Mouse (Mus musculus): ENCODE measurements around the gene Pip4k2a.
"Not testable (repeated sequence)": the region's sequence is repeated elsewhere in the genome, so short reads cannot be mapped to it uniquely, and the experiment has no call there.

Gene Pip4k2a

DNA sequence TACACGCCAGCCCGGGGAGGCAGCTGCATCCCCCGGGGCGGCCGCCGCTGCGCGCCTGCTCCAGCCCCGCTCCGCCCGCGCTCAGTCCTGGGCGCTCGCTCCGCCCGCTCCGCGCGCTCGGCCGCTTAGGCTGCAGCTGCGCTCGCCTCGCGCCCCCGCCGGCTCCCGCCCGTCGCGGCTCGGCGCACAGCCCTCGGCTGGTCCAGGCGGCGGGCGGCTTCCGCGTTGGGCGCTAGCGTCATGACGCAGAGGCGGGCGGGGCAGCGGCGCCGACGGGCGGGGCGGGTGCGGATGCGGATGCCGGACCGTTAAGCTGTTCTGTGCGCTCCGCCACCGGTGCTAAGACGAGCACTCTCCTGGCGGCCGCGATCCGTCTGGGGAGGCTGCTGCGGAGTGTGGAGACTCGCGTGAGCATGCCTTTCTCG is at the start of gene Pip4k2a, which contains the start of gene 4930426L09Rik:
TSS of gene Pip4k2a (minus strand) at position 73 of the 425 bp plus-strand sequence.
TSS of gene 4930426L09Rik (plus strand) at position 290 of the 425 bp plus-strand sequence.
- DNase-seq (ENCODE audit: low read depth, low spot score): peak; percentile 70

DNA sequence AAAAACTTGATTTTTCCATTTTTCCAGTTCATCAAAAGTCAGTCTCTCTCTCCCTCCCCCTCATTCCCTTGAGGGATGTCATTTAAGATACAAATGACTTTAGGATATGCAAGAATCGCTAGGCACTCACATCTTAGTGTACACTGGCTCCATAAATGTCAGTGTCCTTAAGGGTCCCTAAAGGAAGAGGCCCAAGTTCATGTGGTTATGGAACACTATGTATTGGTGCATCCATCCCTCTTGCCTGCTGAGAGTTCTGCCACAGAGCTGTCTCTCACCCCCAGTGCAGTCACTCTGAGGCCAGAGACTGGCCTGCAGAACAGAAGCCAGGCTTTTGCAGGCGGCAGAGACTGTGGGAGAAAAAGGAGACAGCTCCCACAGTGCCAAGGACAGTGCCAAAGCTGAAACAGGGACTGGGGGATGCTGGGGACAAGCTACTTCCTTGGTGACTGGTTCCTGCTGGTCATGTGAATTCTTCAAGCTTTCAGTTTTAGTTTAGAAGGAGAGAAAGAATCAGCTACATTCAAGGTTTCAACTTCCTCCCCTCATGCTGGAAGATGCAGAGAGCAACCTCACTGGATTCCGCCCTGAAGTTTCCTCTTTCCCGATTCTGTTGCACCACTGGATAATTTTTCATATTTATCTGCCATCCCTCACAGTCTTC is 40.1 kb upstream of the Pip4k2a start:
- DNase-seq (ENCODE audit: low read depth, low spot score): no peak

DNA sequence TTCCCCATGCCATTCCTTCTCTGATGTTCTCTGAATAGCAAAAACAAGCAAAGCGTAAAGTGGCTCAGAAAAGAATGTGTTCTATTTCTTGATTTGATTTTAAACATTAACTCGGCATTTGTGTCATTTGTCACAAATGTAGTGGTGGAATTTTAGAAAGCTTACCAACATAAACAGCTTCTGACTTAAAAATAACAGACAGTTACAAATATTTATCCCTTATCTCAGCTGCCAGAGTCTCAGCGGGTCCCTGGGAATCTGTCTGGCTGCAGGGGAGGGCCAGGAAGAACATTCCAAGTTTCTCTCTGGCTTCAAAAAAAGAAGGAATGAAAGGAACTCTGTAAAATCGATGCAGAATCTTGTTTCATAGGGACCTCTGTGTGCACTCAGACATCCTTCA is 39.5 kb upstream of the Pip4k2a start:
- no peak for DNase-seq (ENCODE audit: low read depth, low spot score)

DNA sequence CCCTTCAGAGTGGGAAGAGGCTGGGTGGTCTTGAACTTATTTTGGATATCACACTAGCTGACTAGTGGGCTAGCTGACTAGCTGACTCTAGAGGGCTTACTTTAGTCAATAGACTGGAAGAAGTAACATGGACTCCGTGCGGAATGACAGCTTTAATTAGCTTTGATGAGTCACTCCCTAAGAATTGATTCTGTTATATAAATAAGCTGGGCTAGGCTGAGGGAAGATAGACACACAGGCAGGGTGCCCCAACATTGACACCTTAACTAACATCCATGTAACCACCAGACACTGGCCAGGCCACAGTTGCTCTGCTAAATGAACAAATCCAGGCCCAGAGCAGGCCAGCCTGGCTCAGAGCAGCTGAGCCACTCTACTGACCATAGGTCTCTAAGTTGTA is 26.9 kb upstream of the Pip4k2a start:
- no peak for DNase-seq (ENCODE audit: low read depth, low spot score)

DNA sequence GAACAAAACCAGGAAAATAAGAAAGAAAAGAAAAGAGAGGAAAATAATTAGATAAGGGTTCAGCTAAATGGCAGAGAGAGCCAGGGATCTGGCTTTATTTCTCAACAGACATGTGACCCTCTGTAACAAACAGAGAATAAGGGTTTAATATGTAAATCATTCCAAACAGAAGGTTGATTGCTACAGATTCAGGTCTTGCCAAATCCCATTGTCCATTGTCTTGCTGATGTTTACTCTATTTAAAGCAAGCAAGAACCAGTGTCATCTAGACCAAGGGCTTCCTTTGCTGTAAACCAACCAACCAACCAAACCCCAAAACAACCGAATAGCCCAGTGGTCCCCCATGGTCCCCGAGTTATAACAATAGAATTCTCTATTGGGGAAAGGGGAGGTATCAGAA is 20.1 kb upstream of the Pip4k2a start:
- peak; percentile 72 for DNase-seq (ENCODE audit: low read depth, low spot score)

DNA sequence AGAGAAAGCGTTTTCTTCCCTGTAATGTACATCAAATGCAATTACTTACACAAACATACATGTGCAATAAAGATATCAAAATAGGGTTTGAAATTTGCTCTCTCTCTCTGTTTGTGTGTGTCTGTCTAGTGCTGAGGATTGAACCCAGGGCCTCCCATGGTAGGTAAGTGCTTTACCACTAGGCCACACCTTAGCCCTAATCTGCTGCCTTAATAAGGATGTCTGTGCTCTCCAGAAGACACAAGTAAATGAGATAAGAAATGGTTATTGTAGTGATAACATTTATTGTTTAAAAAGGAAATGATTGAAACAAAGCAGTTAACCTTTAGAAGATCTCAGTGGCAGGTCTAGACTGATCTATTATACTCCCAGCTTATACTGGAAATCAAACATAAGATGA is 18.9 kb upstream of the Pip4k2a start:
- DNase-seq (ENCODE audit: low read depth, low spot score): no peak

DNA sequence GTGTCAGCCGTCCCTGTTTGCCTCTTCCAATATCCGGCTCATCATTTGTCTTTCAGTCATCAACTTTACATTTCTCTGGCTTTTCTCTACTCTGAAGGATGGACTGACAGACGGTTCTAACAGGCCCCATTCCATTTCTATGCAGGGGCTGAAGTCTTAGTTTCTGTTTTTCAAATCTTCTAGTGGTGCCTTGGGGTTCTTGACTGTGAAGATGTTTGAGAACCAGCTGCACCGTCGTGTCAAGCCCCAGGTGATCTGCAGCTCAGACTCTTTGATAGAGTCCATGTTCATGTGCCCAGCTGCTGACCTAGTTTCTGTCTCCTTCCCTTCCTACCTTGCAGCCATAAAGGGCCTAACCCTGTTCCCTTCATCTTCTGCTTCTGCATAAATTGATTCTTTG is 18.4 kb upstream of the Pip4k2a start:
- DNase-seq (ENCODE audit: low read depth, low spot score): no peak

DNA sequence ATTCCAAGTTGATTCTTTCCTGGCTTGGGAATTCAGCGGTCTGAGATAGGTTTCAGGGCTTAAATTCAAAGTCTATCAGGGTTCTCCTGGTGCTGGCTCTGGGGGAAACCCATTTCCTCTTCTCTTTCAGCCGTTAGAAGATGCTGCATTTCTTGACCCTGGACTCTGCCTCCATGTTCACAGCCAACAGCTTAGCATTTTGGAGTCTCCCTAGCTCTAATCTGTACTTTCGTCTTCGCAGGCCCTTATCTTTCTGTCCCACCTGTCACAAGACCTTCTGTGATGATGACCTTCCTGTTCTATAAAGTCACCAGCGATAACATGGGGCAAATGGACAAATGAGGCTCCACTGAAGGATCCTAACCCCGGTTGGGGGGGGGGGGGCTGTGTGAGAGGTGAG is 13.5 kb upstream of the Pip4k2a start:
- DNase-seq (ENCODE audit: low read depth, low spot score): no peak

DNA sequence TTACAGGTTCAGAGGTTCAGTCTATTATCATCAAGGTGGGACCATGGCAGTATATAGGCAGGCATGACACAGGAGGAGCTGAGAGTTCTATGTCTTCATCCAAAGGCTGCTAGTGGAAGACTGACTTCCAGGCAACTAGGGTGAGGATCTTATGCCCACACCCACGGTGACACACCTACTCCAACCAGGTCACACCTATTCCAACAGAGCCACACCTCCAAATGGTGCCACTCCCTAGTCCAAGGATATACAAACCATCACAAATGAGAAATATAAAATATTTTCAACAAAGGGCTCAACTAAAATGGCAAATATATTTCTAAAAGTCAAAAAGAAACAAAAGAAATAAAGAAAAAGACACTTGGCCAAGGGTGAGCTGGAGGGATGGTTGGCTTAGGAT is 12.6 kb upstream of the Pip4k2a start:
- DNase-seq (ENCODE audit: low read depth, low spot score): not testable (repeated sequence)

DNA sequence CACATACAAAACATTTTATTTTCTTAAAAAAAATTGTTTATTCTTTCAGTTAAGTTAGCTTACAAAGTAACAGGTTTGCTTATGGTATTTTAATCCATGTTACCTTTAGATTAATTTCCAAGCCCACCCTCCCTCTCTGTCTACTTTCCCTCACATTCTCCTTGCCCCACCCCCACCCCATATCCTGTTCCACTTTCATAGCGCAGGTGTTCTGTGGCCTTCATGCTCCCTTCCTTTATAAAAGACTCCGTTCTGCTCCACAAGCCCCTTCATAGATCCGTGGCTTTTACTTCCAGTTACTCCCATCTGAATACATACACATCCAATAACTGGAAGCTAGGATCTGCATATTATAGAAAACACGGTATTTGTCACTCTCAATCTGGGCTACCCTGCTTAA is 9.7 kb upstream of the Pip4k2a start:
- DNase-seq (ENCODE audit: low read depth, low spot score): no peak

DNA sequence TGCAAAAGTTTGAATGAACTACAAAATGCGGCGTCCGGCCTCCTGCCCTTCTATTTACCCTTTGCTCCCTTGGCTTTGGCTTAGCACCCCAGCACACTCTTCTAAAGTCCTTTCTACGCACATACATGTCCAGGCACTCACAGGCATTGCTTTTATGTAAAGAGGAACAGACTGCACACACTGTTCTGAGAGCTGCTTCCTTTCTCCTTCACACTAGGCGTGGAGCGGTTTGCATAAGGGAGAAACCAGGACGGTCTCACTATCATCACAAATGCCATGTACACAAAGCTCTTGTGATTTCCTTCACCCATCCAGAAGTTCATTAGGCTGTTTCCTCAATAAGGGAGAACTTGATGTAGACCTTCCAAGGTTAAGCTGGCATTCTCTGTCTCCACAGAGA is 8.2 kb upstream of the Pip4k2a start:
- no peak for DNase-seq (ENCODE audit: low read depth, low spot score)

DNA sequence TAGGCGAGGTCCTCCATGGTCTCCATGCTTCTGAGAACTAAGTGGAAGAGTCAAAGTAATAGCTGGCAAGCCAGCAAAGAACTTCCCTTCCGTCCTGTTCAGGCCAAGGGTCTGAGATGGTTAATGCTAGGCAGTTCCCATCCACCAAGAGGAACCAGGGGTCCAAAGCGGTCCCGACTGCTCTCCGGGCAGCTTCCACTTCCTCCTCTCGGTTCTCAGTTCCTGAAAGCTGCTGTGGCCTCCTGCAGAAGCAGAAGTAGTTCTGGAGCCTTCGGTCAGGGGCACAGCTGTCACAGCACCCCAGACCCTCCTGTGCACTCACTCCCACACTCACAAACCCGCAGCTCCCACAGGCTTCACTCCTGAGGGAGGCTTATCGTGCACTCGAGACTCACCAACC is 6.9 kb upstream of the Pip4k2a start:
- DNase-seq (ENCODE audit: low read depth, low spot score): no peak

DNA sequence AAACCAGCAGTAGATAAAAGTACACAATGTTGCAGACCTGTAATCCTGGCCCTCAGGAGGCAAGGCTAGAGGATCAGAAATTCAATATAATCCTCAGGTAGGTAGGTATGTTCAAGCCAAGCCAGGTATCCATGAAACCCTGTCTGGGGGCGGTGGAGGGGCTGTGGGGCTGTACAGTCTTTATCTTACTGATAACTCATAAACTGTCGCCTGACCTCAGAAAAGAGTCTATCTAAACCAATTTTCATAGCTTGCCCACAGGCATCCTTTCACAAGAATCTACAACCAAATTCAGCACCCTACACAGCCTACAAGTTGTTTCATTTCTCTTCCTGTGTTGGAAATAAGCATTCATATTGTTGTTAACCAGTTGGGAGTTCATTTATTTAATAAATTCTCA is 1.5 kb upstream of the Pip4k2a start:
- DNase-seq (ENCODE audit: low read depth, low spot score): no peak

DNA sequence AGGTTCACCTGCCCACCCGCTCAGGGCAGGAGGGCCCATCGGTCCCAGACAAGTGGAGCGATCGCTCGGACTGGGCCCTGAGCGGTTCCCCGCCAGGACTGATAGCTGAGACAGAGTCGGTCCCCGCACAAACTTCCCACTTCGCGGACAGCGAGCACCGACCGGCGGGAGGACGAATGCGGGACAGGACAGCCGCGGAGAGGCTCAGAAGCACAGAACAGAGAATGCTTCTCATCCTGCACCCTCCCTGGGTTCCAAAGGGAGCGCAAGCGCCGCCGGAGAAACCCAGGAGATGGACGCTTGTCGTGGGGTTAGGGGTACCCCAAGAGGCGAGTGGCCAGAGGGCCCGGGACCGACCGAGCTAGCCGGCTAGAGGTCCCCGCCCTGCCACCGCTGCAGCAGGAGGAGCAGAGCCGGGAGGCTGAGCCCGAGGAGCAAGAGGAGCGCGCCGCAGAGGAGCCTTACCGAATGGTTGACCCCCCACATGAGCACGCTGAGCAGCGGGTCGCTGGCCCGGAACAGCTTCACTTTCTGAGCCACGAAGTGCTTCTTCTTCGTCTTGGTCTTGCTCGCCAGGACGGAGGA is 447 bp downstream of the Pip4k2a start:
- peak; percentile 25 for DNase-seq (ENCODE audit: low read depth, low spot score)

DNA sequence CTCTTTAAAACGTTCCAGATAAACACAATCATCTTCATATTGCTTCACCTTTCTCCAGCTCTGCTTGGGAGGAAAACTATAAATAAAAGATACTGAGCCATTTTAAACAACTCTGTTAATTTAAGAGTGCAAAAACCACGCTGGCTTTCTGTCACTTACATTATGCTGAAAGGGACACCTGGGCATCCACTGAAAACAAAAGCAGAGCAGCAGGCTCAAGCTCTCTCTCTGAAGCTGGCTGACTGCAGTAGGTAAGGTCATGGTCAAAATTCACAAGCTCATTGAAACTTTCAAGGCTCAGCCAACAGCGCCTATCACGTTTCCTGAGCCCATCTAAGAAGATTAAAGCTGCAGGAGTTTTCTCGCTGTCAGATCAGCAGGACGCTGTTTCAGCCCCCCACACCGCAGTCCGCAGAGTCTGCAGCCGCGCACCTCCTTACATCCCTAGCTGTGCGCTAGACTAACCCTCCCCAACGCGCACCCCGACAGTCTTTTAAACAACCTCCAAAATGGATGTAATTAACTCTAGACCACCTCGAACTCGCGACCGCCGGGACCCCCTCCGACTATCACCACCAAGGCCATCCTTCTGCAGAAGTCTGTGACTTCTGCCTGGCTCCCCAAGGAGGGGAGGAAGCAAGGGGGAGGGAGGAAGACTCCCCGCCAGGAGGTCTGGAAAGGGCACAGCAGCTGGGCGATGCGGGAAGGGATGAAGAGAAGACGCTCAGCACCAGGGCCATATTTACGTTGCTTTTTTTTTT is 1.3 kb downstream of the Pip4k2a start:
- DNase-seq (ENCODE audit: low read depth, low spot score): peak; percentile 43

DNA sequence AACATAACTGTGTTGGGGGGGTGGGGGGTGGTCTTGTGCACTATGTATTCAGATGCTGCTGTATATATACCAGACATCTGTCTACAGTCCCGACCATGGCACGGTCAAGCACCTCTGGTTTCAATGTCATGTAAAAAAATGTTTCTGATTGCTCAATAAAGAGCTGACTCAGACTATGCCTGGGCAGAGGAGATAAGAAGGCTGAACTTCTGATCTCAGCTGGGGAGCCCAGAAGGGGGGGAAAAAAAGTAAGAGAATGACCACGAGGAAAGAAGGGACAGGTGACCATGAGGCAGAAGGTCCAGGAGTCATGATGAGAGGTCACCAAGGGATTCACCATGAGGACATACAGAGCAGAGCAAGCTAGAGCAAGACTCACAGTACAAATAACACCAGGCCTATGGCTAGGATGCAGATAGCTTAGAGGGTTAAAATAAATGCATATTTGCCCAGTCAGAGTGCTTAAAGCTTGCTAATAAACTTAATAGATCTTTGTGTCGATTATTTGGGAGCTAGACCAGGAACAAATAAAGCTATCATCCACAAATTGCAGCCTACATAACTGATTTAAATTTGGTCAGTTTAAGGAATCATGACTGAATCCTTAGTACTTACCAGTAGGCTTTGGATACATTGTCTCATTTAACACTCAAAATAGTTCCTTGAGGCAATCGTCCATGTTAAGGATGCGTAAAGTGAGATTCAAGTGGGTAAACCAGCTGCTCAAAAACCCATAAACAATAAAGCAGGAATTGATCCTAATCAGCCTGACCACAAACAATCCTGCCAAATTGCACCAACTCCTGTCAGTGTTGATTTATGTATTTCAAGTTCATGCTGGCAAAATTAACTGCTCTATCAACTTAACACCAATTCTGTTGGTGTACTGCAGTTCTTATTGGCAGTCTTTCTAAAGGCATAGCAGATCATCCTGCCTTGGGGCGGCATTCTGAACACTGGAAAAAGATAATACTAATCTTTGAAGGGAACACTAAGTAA is 5.1 kb downstream of the Pip4k2a start:
- no peak for DNase-seq (ENCODE audit: low read depth, low spot score)

DNA sequence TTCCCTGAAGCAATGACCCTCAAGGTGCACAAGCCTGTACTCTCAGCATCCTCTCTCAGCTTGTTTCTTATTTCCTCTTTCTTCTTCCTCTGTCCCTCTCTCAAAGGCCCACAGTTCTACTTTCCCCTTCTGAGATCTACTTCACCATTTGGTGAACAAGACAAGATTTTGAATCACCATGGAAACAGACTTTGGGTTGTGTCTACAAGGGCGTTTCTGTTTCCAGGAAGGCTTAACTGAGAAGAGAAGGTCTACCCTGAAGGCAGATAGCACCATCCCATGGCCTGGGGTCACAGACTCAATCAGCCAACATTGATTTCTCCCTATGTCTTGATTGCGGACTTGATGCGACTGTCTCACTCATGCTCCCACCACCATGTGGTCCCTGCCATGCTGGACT is 9.0 kb downstream of the Pip4k2a start:
- DNase-seq (ENCODE audit: low read depth, low spot score): no peak

DNA sequence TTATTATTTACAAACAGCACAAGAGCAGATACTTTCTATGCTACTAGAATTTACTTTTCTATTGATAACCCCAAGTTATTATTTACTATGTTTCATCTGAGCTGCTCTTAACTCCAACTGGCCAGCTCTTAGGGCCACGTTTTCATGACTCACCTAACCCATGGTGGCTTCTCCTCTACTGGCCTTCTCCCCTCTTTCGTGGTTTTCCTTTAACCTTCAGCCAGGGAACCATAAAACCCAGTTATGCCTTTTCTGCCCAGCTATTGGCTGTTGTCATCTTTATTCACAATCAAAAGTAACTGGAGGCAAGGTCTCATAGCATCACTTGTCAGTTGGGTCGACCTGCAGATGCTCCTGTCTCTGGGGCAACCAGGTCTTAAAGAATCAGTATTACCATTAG is 12.4 kb downstream of the Pip4k2a start:
- DNase-seq (ENCODE audit: low read depth, low spot score): no peak

DNA sequence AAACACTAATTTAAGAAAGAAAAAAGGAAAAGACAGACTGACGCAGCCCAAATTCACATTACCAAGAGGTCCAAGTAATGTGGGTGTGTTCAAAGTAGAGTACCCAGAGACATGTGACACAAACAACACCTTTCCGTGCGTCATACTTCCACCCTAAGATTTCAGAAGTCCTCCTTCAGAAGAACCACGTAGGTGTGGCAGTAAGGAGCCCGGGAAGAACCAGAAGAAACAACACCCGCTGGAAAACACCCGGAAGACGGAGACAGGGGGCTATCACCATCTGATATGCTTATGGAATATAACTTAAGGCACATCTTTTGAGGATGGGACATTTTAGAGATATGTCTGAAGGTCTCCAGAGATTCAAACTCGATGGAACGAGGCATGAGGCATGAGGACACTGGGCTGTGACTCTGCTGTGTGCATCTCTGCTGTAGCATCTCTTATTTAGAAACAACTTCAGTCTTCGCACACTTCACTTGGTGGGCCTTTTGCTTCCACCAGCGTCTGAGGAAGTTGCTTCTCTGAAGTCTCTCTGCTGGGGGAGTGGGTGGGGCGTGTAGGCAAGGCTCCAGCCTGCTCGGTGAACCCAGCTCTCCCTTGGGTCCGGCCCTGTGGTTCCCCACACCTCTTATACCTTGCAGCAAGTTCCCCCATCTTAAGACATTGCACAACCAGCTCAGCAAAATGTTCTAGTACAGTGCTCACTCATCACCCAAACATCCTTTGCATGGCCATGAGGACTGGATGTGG is 13.7 kb downstream of the Pip4k2a start:
- DNase-seq (ENCODE audit: low read depth, low spot score): no peak

DNA sequence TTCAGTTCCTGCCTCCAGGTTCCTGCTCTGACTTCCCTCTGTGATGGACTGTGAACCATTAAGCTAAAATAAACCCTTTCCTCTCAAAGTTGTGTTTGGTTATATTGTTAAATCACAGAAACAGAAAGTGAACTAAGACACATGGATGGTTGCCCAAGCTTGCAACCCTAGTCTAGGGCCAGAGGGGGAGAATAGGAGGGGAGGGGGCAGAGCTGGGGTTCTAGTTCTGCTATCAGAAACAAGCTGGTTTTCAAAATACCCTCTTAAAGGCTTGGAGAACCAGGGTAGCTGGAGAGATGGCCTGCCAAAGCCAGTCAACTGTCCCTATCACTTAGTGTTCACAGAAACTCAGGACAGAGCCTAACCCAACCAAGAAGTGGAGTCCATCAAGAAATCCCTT is 14.4 kb downstream of the Pip4k2a start:
- no peak for DNase-seq (ENCODE audit: low read depth, low spot score)

DNA sequence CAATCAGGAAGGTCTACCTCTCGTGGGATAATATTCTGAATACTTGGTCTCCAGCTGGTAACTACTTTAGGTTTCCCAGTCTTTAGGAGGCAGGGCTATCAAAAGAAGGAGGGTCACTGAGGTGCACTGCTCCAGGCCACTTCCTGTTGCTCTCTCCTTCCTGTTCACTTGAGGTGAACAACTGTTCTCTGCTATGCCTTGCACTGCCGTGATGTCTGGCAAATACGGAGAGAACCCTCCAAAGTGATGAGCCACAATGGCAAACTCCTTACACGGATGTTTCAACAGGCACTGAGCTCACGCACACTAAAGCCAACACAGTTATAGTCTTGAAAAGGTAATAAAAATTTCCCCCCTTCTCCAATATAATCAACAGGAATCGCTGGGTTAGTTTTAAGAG is 15.3 kb downstream of the Pip4k2a start:
- DNase-seq (ENCODE audit: low read depth, low spot score): no peak
